Mouse (Mus musculus) thymus, postnatal 10 days (tissue): ENCODE results near the gene Dlx5.

ENCODE experiments used
- DNase-seq, 2 experiments: peaks; one replicate each; pipeline ENCODE4 v3.0.0; 2021; ENCODE audit warnings: low spot score in 2 of 2

Gene Dlx5

GRCm38 (mm10) chr6:6859950-6860410 lies 21.9 kb downstream of the Dlx5 start:
- no peak for DNase-seq

GRCm38 (mm10) chr6:6859111-6859949 lies 22.6 kb downstream of the Dlx5 start:
- no peak for DNase-seq

DNA sequence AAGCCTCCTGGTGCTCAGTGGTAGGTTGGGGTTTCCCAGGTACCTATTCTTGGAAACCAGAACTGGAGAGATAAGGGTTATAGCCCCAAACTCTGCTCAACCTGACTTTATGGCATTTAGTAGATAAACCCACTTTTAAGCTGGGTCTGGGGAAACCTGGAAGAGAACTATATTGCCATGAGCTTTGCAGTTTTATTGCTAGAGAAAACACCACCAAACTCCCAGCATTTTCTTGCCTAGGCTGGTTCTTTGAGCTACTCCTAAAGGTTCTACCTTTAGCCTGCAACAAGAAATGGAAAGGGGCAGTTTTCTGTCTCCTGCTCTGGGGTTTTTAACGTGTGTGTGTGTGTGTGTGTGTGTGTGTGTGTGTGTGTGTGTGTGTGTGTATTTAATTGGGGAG lies 23.3 kb downstream of the Dlx5 start:
- DNase-seq = no peak

GRCm38 (mm10) chr6:6857766-6858165 lies 24.1 kb downstream of the Dlx5 start:
- DNase-seq = no peak

DNA sequence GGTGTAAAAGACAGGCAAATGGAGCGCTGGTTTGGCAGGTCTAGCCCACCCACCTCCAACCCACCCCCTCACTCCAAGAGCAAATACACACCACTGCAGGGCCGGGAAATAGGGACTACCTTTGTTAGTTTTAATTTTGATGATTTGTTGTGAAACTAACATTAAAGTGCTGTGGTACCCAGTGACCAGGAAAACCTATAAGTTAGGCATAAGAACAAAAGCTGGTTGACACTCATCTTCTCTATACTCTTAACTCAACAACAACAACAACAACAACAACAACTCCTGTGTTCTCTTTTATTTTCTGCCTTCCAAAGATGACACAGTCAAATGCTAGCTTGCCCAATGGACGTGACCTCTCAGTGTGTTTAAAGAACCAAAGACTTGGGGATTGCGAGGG lies 25.0 kb downstream of the Dlx5 start:
- DNase-seq = no peak

DNA sequence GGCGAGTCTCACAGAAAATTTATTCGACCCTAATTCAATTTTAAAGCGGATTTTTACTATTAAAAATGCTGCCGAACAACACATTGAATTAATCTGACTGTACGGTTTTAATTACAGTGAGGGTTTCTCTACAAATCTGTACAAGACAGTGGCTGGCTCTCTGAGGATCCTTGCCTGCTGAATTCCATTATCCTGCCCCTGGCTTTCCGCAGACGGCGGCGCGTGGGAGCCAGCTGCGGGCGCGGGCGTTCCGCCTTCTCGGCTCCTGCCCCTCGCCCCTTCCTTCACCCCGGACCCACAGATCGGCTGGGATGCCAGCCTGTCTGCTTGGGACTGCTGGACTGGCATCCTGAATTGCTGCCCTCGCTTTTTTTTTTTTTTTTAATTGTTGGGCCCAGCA lies 25.6 kb downstream of the Dlx5 start:
- DNase-seq = no peak

DNA sequence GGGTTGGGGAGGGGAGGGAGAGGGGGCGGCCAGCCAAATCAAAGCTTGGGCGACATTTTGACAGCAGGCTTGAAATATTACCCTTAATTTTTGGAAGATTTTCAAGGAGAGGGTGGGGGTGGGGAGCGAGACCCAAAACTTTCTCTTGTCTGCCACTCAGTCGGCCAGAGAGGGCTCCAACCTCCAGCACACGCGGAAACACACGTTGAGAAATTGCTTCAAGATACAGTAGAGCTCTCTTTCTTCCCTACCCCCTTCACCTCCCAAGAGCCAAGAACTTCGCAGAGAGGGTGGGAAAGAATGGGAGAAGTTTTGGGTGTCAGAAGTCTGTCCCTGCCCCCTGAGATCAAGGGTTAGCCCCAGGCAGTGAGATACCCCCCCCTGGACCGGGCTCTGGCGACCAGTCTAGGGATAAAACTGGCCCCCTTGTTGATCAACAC lies 26.1 kb downstream of the Dlx5 start:
- no peak for DNase-seq

- no peak for DNase-seq
Measured at GRCm38 (mm10) chr6:6854902-6855745, 26.8 kb downstream of the Dlx5 start.

DNA sequence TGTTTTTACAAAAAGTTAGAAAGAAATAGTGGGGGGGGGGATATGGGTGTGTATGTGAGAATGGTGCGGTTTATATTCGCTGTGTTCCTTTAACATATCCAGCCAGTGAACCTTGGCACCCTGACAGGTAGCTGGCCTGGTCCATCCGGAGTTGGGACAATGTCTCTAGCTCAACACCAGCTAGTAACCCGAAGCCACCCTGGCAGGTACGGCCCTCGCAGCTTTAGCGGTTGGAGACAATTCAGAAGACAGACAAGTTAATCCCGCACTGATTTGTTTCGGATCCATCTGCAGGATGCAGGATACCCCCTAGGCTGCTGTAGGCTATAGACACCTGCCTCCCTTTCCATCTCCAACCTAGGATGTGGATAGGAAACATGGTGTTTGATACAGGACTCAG lies 27.7 kb downstream of the Dlx5 start:
- no peak for DNase-seq

DNA sequence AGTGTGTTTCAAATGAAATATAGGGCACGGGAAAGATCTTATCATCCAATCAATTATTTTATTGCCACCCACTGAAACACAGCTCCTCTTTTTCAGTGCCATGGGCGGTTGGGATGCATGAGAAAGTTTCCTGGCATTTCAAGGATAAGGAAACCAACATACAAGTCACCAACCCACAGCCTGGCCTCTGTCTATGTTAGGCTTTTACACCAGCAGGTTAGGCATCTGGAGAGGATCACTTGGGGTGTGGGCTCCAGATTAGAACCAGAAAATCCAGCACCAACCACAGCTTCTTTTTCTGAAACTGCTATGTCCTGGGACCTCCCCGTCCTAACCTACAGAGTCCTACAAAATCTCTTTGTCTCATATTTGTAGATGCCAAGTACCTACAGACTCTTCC lies 28.9 kb downstream of the Dlx5 start:
- no peak for DNase-seq

- DNase-seq = no peak
Measured at GRCm38 (mm10) chr6:6851166-6851565, 30.7 kb downstream of the Dlx5 start.

DNA sequence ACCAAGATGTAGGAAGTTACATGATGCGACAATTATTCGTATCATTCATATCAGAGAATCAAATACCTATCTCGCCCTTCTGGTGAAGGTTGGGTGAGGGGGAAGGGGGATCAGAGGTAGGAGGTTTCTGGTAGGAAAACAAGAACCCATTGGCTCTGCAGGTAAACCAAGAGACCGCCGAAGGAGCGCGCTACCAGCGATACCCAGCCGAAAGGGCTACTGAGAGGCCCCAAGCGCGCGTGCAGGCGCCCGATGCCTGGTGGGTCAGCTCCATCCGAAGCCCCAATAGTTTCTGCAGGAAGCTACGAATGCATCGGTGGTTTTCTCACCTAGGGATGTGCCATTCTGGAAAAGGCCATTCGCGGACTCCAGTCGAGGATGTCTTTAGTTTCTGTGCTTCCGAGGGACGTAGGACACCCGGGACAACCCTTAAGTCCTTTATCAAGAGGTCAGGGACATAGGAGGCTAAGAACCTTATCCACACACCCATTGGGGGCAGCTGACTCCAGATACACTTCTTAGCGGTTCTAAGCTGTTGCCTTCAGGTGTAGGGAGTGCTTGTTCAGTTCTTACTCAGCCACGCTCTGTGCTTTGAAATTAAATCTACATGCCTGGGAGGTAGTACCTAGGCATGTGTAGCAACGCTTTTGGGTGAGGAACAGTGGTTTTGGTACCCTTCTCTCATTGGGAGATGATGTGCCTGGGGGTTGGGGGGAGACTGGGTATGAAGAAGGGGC lies 31.4 kb downstream of the Dlx5 start:
- no peak for DNase-seq

- no peak for DNase-seq
Measured at GRCm38 (mm10) chr6:6849744-6850143, 32.1 kb downstream of the Dlx5 start.

GRCm38 (mm10) chr6:6848541-6848940 lies 33.3 kb downstream of the Dlx5 start:
- DNase-seq = no peak

DNA sequence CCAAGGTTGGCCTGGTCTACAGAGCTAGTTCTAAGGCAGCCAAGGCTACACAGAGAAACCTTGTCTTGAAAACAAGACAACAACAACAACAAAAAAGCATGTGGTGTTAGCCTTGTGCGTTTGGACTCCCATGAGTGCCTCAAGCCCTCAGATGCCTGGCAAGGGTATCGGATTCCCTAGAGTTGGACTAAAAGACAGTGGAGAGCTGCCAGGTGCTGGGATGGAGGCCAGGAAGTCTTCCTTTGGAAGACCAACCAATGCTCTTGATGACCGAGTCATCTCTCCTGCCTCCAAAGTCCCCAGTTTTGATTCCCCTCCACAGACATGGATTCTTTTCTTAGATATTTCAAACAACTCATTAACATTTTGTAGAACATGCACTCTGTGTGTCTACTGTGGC lies 48.6 kb downstream of the Dlx5 start:
- DNase-seq = no peak

DNA sequence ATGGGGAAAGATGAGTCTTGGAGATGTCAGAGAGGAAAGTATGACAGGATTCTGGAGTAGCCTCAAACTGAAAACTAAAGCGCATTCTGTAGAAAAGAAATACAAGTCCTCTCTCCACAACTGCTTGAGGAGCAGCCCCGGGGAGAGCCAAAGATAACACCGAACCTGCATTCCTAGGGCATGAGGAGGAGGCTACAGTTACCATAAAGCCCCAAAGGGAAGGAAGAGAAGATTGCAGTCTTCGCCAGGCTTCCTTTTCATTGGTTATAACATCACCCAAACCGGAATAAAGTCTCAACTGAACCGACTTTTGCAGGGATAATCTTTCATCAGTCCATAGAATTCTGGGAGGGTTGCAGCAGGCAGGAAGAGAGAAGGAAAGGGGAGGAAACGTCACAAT lies 51.4 kb downstream of the Dlx5 start:
- DNase-seq = no peak
